Mouse (Mus musculus) bone marrow macrophage, adult 2 months (primary cell): ENCODE measurements around the gene Elfn1. TPM values are rescaled to one million over a fixed set of nuclear protein-coding genes. Genes with fewer than 3 reads are reported as not detected.

Experiments used
- H3K27ac ChIP-seq: 2 replicates; pipeline ENCODE4 v1.5.1; 2012; ENCODE audit warnings: low read depth, low read length; ENCODE audit not compliant: insufficient read depth
- H3K4me1 ChIP-seq: 2 replicates; pipeline ENCODE4 v1.6.1; 2012; ENCODE audit warnings: low read length; ENCODE audit not compliant: control insufficient read depth, insufficient read depth
- H3K4me3 ChIP-seq: 2 replicates; pipeline ENCODE4 v1.5.1; 2012; ENCODE audit warnings: mild to moderate bottlenecking, low read length, moderate library complexity; ENCODE audit not compliant: insufficient read depth
- CTCF ChIP-seq: IDR thresholded peaks from 2 replicates; pipeline ENCODE4 v1.5.1; 2012; ENCODE audit warnings: low read depth, mild to moderate bottlenecking, low read length, moderate library complexity
- POLR2A ChIP-seq: IDR thresholded peaks from 2 replicates; pipeline ENCODE4 v1.6.1; 2012; ENCODE audit warnings: mild to moderate bottlenecking, low read depth, low read length, borderline replicate concordance
- polyA plus RNA-seq: library from polyadenylated mRNA; stranded (reverse); fragments of >200 nt; gene quantifications from 2 replicates; pipeline ENCODE4 v1.2.4, GENCODE M21; 2012; ENCODE audit not compliant: missing spikeins, insufficient read depth, insufficient read length

Gene Elfn1
- polyA plus RNA-seq, 1 experiment = not detected

- TF ChIP-seq POLR2A = no peak
Measured at GRCm38 (mm10) chr5:139910755-139911300, 3.1 kb downstream of the Elfn1 start.

GRCm38 (mm10) chr5:139911506-139911905 lies 3.8 kb downstream of the Elfn1 start:
- Histone ChIP-seq H3K27ac (no peak overlapping the region), H3K4me3 (no peak overlapping the region), H3K4me1 (no peaks in the 10 kb centered on the region)
- TF ChIP-seq CTCF = no peak
- no peak for TF ChIP-seq POLR2A

More at GRCm38 (mm10) chr5:139910755-139911300, 3.1 kb downstream of the Elfn1 start:
- Histone ChIP-seq H3K4me3 (no peak overlapping the region), H3K27ac (no peak overlapping the region), H3K4me1 (no peaks in the 10 kb centered on the region)

GRCm38 (mm10) chr5:139912121-139912771 lies 4.5 kb downstream of the Elfn1 start:
- Histone ChIP-seq H3K4me3 (no peak overlapping the region), H3K27ac (no peak overlapping the region), H3K4me1 (no peaks in the 10 kb centered on the region)
- TF ChIP-seq POLR2A = no peak

GRCm38 (mm10) chr5:139921666-139922065 lies 13.9 kb downstream of the Elfn1 start:
- no peaks in the 10 kb centered on the region for H3K4me1 ChIP-seq
- H3K4me3 ChIP-seq = no peak overlapping the region
- H3K27ac ChIP-seq = no peak overlapping the region
- TF ChIP-seq POLR2A (no peak), CTCF (no peak)

GRCm38 (mm10) chr5:139923867-139924266 lies 16.1 kb downstream of the Elfn1 start:
- H3K27ac ChIP-seq = no peak overlapping the region
- no peaks in the 10 kb centered on the region for H3K4me1 ChIP-seq
- TF ChIP-seq CTCF (no peak), POLR2A (no peak)
- no peak overlapping the region for H3K4me3 ChIP-seq

GRCm38 (mm10) chr5:139930102-139930501 lies 22.4 kb downstream of the Elfn1 start:
- TF ChIP-seq CTCF (no peak), POLR2A (no peak)
- H3K4me1 ChIP-seq = peaks cover 3% of the 10 kb centered on the region; the same call in 1 of the 2 replicates
- no peak overlapping the region for H3K4me3 ChIP-seq
- H3K27ac ChIP-seq = no peak overlapping the region

GRCm38 (mm10) chr5:139930927-139931351 lies 23.2 kb downstream of the Elfn1 start:
- TF ChIP-seq CTCF = no peak
- no peak for TF ChIP-seq POLR2A
- Histone ChIP-seq H3K4me1 (peaks cover 3% of the 10 kb centered on the region; the same call in 1 of the 2 replicates), H3K27ac (no peak overlapping the region), H3K4me3 (no peak overlapping the region)

- Histone ChIP-seq H3K4me3 (no peak overlapping the region), H3K27ac (no peak overlapping the region), H3K4me1 (peaks cover 3% of the 10 kb centered on the region; the same call in 1 of the 2 replicates)
- TF ChIP-seq CTCF = no peak
- TF ChIP-seq POLR2A = no peak
Measured at GRCm38 (mm10) chr5:139931947-139932540, 24.3 kb downstream of the Elfn1 start.

- no peak for TF ChIP-seq POLR2A
- no peak for TF ChIP-seq CTCF
- H3K4me1 ChIP-seq = peaks cover 3% of the 10 kb centered on the region; the same call in 1 of the 2 replicates
- no peak overlapping the region for H3K27ac ChIP-seq
- no peak overlapping the region for H3K4me3 ChIP-seq
Measured at GRCm38 (mm10) chr5:139932595-139933271, 25.0 kb downstream of the Elfn1 start.

GRCm38 (mm10) chr5:139933476-139933875 lies 25.7 kb downstream of the Elfn1 start:
- peaks cover 3% of the 10 kb centered on the region; the same call in 1 of the 2 replicates for H3K4me1 ChIP-seq
- H3K4me3 ChIP-seq = no peak overlapping the region
- no peak overlapping the region for H3K27ac ChIP-seq
- TF ChIP-seq POLR2A = no peak
- peak; percentile 92 for TF ChIP-seq CTCF
